Mouse (Mus musculus) small intestine, adult 10 weeks (tissue): Measurements from ENCODE around the gene Ralgds. TPM values are rescaled to one million over a fixed set of nuclear protein-coding genes. Genes with fewer than 3 reads are reported as not detected.

Source experiments
- polyA plus RNA-seq: library from polyadenylated mRNA; stranded (reverse); fragments of 350-450 nt; fragmentation: Illumina TruSeq; extraction: RNeasy Lipid Tissue Mini Kit (QIAGEN cat#74804); gene quantifications from one replicate; pipeline ENCODE4 v1.2.3, GENCODE M21; 2014; ENCODE audit warnings: low replicate concordance

The Ralgds gene
- 8.7 TPM for polyA plus RNA-seq

DNA sequence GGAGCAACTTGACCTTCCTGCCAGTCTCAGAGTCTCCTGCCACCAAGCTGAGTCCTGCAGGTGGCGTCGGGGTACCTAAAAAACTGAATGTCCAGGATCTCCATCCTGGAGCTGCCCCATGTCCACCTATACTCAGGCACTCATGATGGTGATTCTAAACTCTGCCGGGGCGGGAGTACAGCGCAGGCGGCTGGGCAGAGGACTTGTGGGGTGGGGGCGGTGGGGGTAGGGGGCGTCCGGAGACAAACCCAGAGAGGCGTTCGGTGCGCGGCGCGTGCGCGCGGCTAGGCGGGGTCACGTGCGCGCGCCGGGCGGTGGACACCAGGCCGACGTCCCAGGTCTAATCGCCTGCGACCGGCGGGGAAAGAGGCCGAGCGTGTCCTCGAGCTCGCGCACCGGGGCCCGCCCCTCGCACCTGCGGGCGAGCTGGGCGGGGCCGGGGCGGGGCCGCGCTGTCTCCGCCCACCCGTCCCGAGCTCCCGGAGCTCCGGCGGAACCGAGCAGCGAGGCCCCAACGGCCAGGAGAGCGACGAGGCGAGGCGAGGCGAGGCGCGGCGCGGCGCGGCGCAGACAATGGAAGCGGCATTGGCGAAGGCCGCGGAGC is at the start of gene Ralgds:
Ralgds (plus strand) TSS at position 328 of the 604 bp plus-strand sequence.

DNA sequence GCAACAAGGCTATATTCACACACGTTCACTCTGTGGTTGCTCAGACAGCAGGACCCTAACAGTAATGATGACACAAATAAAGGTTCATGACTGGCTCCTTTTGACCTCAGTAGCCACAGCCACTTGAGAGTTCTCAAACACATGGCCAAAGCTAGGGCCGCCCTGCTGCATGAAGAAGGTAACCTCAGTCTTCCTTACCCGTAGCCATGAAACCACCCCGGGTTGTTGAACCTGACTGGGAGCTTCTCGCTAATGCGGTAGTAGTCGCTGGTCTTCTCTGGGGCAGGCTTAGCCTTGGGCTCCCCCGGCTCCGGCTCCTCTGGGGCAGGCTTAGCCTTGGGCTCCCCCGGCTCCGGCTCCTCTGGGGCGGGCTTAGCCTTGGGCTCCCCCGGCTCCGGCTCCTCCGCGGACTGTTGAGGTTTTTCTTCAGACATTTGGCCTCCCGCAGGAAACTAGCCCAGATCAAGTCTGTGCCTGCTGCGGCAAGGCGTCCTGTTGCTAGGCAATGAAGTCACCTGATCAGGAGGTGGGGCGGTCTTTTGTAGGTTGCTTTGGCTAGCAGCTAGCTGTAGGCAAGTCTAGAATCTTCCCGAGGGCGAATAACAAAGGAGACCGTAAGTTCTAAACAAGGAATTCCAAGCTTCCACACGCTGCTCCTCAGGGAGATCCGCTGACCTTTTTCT is 46.9 kb upstream of the Ralgds start, which contains the start of gene 1700007K13Rik:
1700007K13Rik (minus strand) TSS at position 497 of the 683 bp plus-strand sequence.

DNA sequence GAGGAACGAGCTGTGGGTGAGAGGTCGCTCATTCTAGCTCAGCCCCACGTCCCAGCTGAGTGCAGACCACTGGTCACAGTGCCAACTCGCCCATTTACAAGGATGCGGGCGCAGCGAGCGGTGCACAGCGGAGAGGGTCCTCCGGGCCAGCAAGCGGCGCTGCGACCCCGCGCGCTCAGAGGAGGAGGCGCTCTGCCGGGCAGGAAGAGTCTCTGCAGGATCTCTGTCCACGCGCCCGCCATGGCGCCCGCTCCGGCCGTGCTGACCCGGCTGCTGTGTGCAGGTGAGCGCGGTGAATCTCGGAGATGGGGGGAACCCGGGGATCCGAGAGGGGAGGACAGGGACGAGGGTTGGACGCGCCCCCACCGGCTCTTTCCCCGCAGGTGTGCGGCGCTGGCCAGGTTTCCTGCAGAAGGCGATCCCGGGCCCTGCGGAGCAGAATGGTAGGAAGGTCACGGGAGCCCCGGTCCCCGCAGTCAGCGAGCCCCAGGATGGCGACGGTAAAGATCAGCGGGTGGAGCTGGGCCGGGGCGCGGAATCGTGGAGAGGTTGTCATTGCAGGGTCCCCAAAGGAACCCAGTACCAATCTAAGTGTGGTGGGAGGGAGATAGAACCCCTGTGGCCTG is 45.0 kb upstream of the Ralgds start, which contains the start of gene Mrps2:
Mrps2 (plus strand) TSS at position 207 of the 626 bp plus-strand sequence.

DNA sequence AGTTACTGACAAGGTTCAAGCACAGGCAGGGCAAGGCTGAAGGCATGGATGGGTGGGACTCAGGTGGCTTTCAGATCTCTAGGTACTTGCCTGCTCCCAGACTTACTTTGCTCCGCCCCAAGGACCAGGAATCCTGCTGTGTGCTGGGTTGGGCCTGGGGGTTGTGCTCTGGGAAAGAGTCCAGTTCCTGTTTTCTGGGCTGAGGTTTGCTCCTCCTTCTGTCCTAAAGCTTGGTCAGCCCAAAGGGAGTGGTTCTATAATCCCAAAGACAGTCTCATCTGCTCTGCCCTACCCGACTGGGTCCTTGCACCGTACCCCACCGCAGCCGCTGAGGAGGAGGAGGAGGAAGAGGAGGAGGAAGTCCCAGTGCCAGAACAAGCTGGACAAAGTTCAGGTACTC is 16.3 kb upstream of the Ralgds start, which contains the start of gene Gbgt1:
Gbgt1 (plus strand) TSS at position 221 of the 400 bp plus-strand sequence.

DNA sequence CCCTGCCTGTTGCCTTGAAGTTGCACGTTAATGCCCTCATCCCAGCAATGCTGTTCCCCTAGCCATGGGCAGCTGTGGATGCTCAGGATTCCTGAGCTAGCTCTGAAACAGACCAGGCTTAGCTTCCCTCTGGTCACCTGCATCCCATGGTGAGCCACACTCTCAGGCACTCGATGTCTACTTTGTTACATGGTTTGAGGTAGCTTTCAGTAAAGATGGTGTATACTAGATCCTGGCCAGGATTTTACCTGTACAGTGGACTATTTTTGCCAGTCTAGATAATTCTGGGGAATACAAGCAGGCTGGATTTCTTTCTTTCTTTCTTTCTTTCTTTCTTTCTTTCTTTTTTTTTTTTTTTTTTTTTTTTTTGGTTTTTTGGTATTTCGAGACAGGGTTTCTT is 7.1 kb upstream of the Ralgds start, which contains the start of gene Gm10134:
Gm10134 (plus strand) TSS at position 301 of the 400 bp plus-strand sequence.

DNA sequence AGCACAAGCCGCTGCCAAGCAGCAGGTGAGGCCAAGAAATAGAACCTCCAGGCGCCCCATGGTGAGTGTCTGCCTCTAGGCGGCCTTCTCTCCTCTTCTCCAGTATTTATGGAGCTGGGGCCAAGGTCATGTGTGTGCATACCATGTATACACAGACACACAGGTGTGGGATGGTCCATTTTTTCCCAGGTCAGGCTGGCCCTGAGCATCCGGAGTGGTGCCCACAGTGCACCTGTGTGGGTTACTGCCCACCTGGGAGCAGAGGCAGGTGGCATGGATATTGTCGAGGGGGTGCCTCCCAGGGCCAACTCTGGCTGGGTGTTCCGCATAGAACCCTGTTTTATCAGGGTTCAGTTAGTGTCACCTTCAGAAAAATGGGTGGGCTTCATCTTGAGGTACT is 50.4 kb downstream of the Ralgds start, which contains the start of gene Cel:
Cel (minus strand) TSS at position 101 of the 400 bp plus-strand sequence.

DNA sequence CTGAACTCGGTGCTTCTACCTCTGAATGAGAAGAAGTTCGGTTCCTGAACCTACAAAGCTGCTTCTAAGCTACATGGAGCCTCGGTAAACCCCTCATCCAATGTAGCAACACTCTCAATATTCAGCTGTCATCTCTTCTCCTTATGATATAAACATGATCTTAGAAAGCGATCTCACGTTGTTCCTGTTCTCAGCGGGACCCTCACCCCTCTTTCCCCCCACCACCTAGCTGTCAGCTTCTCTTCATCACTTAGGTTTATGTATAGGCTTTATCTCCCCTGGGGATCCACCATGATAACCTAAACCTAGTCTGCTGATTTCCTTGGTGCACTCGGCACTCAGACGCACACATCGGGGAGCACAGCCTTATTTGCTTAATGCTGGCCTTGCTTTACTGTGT is 70.7 kb downstream of the Ralgds start, which contains the start of gene Gtf3c5:
Gtf3c5 (minus strand) TSS at position 101 of the 400 bp plus-strand sequence.

Other genes starting within 250 kb of the Ralgds start
- 0.56 TPM for gene Ppp1r26, start 66.3 kb upstream of the Ralgds start, polyA plus RNA-seq
- gene 1700007K13Rik, start 46.8 kb upstream of the Ralgds start, polyA plus RNA-seq = not detected
- 69.0 TPM for gene Mrps2, start 45.1 kb upstream of the Ralgds start, polyA plus RNA-seq
- not detected for gene Gbgt1, start 16.2 kb upstream of the Ralgds start, polyA plus RNA-seq
- gene Gm10134, start 7.0 kb upstream of the Ralgds start, polyA plus RNA-seq = not detected
- 256 TPM for gene Cel, start 50.3 kb downstream of the Ralgds start, polyA plus RNA-seq
- 1.4 TPM for gene Gtf3c5, start 70.6 kb downstream of the Ralgds start, polyA plus RNA-seq
- gene Gfi1b, start 108.9 kb downstream of the Ralgds start, polyA plus RNA-seq = not detected
- gene Tsc1, start 128.1 kb downstream of the Ralgds start, polyA plus RNA-seq = 4.8 TPM
- not detected for gene Spaca9, start 186.6 kb downstream of the Ralgds start, polyA plus RNA-seq
- gene Ak8, start 187.0 kb downstream of the Ralgds start, polyA plus RNA-seq = not detected